Mouse (Mus musculus) embryo, embryonic 10 days (tissue): ENCODE measurements at regions not wholly inside any gene's neighbourhood (a gene's known extent, or its start where the extent isn't known, plus 50 kb on each side); places are given as distances from the start of the nearest gene placed in this dataset.

ENCODE experiments used
- DNase-seq: peaks from one replicate; pipeline ENCODE4 v3.0.0-alpha.2; 2015; ENCODE audit warnings: low spot score

- no peak for DNase-seq
Observed at GRCm38 (mm10) chr8:34549786-34550185, 438.2 kb upstream of the Gm10131 start.

GRCm38 (mm10) chr8:34546815-34547214 is 435.3 kb upstream of the Gm10131 start:
- DNase-seq, result peak; percentile 8

- DNase-seq, result no peak
Observed at GRCm38 (mm10) chr8:34542361-34543038, 431.0 kb upstream of the Gm10131 start.

- DNase-seq, result no peak
Observed at GRCm38 (mm10) chr8:34539232-34539631, 427.7 kb upstream of the Gm10131 start.

GRCm38 (mm10) chr8:34535434-34535833 is 423.9 kb upstream of the Gm10131 start:
- DNase-seq, result no peak

- DNase-seq, result no peak
Observed at GRCm38 (mm10) chr8:34533421-34533820, 421.9 kb upstream of the Gm10131 start.

GRCm38 (mm10) chr8:34530896-34531679 is 419.6 kb upstream of the Gm10131 start:
- DNase-seq, result no peak

GRCm38 (mm10) chr8:34530046-34530445 is 418.5 kb upstream of the Gm10131 start:
- DNase-seq, result no peak

GRCm38 (mm10) chr8:34529452-34529851 is 417.9 kb upstream of the Gm10131 start:
- DNase-seq, result no peak

- DNase-seq, result no peak
Observed at GRCm38 (mm10) chr8:34528213-34528612, 416.7 kb upstream of the Gm10131 start.

- DNase-seq, result no peak
Observed at GRCm38 (mm10) chr8:34525231-34525630, 413.7 kb upstream of the Gm10131 start.

- DNase-seq, result no peak
Observed at GRCm38 (mm10) chr8:34523849-34524248, 412.3 kb upstream of the Gm10131 start.

- DNase-seq, result no peak
Observed at GRCm38 (mm10) chr8:34521316-34521715, 409.8 kb upstream of the Gm10131 start.

GRCm38 (mm10) chr8:34520664-34521063 is 409.1 kb upstream of the Gm10131 start:
- DNase-seq, result no peak

GRCm38 (mm10) chr8:34513459-34514090 is 402.0 kb upstream of the Gm10131 start:
- no peak for DNase-seq

GRCm38 (mm10) chr8:34505829-34506555 is 394.5 kb upstream of the Gm10131 start:
- DNase-seq, result peak; percentile 24

- no peak for DNase-seq
Observed at GRCm38 (mm10) chr8:34505102-34505501, 393.6 kb upstream of the Gm10131 start.

- DNase-seq, result no peak
Observed at GRCm38 (mm10) chr8:34502606-34503162, 391.1 kb upstream of the Gm10131 start.

- no peak for DNase-seq
Observed at GRCm38 (mm10) chr8:34499196-34499595, 387.7 kb upstream of the Gm10131 start.

GRCm38 (mm10) chr8:34496751-34497150 is 385.2 kb upstream of the Gm10131 start:
- DNase-seq, result no peak

GRCm38 (mm10) chr8:34495974-34496373 is 384.4 kb upstream of the Gm10131 start:
- DNase-seq, result no peak
